Mouse (Mus musculus): ENCODE measurements around the gene Amdhd1.

- TF ChIP-seq POLR2A (IDR thresholded peaks at IDR 0.05; ENCODE audit: borderline replicate concordance, low read depth, low read length) (no peak), CTCF (IDR thresholded peaks at IDR 0.05; ENCODE audit: low read depth, low read length) (no peak)
Observed at GRCm38 (mm10) chr10:93501346-93501745, 38.5 kb downstream of the Amdhd1 start.

Measured in bone marrow macrophage, adult 2 months (primary cell).